Mouse (Mus musculus): ENCODE measurements around the gene Dnah1.

Dnah1 gene

DNA sequence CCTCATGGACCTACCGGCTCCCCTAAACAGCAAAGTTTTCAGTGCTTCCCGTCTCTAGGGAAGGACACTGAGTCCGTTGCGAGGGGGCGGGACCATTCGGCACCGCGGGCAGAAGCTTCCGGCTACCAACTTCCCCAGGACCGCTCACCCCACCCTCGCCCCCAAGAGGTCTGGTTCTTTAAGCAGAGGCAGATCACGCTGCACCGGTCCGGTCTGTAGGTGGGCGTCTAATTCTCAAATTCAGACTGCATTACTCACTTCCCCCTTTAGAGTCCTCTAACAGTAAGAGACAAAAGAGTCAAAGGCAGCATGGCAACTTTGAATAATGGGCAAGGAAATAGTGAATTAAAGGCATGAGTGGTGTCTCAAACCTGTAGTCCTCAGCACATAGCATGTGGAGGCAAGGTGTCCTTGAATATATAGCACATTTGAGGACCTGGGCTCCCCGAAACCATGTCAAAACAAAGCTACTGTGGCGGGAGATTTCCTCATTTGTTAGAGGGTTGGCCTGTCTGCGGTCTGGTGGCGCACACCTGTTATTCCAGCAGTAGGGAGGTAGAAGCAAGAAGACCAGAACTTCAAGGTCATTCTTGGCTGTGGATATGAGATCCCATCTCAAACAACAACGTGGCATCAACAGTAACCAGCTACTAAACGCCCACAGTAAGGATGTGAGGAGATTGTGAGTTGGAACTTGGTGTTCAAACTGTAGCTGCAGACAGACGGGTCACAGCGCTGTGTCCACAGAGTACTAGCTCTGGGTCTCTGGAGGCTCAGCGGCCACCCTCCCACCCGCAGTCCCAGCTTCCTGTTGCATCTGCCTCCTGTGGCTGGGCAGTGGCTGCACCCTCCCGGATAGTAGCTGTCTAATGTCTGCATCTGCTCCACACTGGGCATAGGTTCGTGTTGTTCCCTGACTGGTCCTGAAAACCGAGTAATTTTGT lies at the start of gene Dnah1:
Dnah1 (minus strand) TSS at position 48 of the 944 bp plus-strand sequence.
- DNase-seq (ENCODE audit: low spot score in 2 of 2) = peak; percentile 44 to 79

DNA sequence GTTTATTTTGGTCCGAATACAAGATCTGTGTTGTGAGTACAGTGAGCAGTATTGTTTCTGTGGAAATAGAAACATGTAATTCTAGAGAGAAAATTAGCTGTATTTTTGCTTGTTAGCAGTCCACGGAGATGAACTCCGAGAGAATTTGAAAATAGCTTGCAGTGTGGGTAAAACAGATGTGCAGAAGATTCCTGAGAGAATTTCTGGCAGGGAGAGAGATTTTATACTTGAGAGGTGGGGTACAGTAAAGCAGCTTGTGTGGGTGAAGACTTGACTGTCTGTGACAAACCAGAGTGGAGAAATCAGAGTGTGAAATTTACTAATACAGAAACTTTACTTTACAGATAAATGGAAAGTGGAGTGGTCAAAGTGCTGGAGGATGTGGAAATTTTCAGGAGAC lies 45.7 kb upstream of the Dnah1 start:
- DNase-seq (ENCODE audit: low spot score in 2 of 2) = no peak

- DNase-seq (ENCODE audit: low spot score in 2 of 2) = no peak
Observed at GRCm38 (mm10) chr14:31367951-31368350, 44.3 kb upstream of the Dnah1 start.

- DNase-seq (ENCODE audit: low spot score in 2 of 2) = peak; percentile 52 to 85
Observed at GRCm38 (mm10) chr14:31365350-31365749, 41.7 kb upstream of the Dnah1 start.

GRCm38 (mm10) chr14:31364589-31364988 lies 40.9 kb upstream of the Dnah1 start:
- no peak for DNase-seq (ENCODE audit: low spot score in 2 of 2)

DNA sequence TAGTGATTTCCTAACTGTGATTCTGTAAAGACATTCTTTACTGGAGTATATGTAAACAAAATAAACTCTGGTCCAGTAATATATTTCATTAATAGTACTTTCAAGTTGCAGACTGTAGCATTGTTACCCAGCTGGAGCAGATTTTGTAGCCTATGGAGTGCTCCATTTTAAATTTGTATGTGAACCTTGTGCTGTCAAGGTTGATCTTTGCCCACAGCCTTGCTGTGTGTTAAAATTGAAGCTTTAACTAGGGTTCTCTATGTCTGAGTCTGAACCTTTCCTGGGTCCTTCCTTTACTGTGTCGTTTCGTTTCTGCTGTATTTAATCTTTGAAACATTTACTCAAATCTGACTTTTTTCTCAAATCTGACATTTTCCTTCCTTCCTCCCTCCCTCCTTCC lies 38.5 kb upstream of the Dnah1 start:
- no peak for DNase-seq (ENCODE audit: low spot score in 2 of 2)

DNA sequence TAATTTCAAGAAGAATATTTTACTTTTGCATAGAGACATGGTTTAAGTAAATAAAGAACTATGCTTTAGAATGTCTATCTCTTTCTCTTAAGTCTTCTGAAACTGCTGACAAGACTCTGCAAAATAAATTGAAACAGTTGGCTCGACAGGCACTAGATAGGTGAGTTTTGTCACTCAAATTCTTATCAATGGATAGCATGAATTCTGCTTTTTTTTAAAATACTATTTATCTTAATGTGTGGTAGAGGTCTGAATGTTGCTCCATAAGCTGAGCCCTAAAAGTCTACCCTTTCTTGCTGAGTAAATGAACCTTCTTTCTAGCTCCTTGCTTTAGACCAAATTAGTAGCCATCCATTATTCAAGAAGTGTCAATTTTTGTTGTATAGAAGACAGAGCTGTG lies 21.7 kb upstream of the Dnah1 start:
- DNase-seq (ENCODE audit: low spot score in 2 of 2) = no peak

- DNase-seq (ENCODE audit: low spot score in 2 of 2) = no peak
Observed at GRCm38 (mm10) chr14:31343241-31343640, 19.5 kb upstream of the Dnah1 start.

DNA sequence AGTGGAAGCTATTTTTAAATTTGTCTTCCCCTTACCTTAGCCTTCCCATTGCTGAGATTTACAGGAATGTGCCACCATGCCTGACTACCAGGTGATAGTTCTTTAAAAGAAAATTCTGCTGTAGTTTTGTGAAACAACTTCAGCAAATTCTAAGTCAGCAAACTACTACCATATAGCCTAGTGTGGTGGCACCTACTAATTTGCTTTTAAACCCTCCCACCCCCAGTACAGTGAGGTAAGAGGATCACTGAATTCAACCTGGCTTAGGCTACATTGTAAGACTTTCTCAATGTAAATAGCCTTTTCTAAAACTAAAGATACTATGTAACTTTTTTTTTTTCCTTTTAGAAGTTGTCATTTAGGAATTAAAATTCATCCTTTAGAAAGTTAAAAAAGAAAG lies 14.3 kb upstream of the Dnah1 start:
- no peak for DNase-seq (ENCODE audit: low spot score in 2 of 2)

DNA sequence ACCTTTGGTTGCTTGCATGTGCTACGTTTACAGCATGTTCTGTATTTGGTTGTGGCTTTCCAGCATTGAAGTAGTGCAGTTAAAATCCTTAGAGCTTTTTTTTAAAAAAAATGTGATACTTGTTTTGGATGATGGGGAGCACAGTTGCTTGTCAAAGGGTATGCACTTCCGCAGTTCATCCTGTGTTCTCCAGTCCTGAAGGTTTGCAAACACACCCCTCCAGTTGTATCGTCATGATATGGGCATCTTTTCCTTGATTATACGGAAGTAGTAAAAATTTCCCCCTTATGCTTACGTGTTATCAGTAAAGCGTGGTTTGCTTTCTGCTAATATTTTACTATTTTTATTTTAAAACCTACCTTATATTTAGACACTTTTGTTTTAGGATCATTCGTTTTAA lies 13.7 kb upstream of the Dnah1 start:
- DNase-seq (ENCODE audit: low spot score in 2 of 2) = no peak

GRCm38 (mm10) chr14:31336369-31337155 lies 12.9 kb upstream of the Dnah1 start, which contains the start of gene Capn7:
Gene Capn7 (plus strand): TSS chr14:31336638.
- peak; percentile 99 for DNase-seq (ENCODE audit: low spot score in 2 of 2)

GRCm38 (mm10) chr14:31335765-31336164 lies 12.1 kb upstream of the Dnah1 start:
- DNase-seq (ENCODE audit: low spot score in 2 of 2) = no peak

GRCm38 (mm10) chr14:31330957-31331356 lies 7.3 kb upstream of the Dnah1 start:
- no peak for DNase-seq (ENCODE audit: low spot score in 2 of 2)

DNA sequence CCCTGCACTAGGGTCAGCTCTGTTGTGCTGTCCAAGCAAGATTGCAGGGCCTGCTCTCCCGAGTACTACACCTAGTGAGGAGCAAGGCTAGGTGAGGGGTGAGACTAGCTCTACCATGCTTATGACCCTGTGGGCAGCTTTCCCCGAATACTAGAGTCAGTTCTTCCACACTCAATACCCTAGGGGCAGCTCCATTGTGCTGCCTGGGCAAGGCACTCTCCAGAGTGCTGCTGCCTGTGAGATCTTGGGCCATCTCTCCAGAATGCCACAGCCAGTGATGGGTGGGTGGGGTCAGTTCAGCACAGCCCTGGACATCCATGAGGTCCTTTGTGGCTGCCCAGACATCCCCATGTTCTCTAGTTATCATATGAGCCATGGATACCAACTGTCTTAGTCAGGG lies 6.0 kb upstream of the Dnah1 start:
- DNase-seq (ENCODE audit: low spot score in 2 of 2) = no peak

DNA sequence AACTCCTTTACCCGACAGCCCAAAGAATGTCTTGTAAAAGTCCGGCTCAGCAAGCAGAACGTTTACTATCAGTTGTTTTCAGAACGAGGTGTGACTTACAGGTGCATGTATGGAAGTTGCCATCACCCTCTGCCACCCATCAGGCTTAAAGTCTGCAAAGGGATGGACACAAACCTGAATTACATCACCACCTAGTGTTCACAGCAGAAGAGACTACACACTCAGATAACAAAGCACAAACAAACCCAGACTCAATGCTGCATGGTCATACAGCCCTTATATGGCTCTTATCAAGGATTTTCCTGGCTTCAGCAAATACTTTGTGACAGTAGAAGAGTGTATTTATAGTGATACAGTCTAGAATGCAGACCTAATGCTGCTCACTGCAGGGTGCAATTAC lies 4.0 kb upstream of the Dnah1 start:
- no peak for DNase-seq (ENCODE audit: low spot score in 2 of 2)

DNA sequence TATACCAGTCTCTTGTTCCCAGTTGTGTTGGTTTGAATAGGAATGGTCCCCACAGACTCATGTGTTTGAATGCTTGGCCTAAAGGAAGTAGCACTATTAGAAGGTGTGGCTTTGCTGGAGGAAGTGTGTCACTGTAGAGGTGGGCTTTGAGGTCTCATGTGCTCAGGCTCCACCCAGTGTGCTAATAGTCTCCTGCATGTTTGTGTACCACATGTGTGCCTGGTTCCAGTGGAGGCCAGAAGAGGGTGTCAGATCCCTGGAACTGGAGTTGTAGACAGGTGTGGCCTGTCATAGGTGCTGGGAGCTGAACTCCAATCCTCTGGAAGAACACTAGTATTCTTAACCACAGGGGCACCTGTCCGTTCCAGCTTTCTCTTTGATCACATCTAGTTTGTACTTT lies 3.5 kb upstream of the Dnah1 start:
- DNase-seq (ENCODE audit: low spot score in 2 of 2) = no peak

GRCm38 (mm10) chr14:31326770-31327169 lies 3.1 kb upstream of the Dnah1 start:
- peak in 1 of 2 experiments; percentile 6 for DNase-seq (ENCODE audit: low spot score in 2 of 2)

GRCm38 (mm10) chr14:31325551-31325950 lies 1.9 kb upstream of the Dnah1 start:
- peak in 1 of 2 experiments; percentile 54 for DNase-seq (ENCODE audit: low spot score in 2 of 2)

DNA sequence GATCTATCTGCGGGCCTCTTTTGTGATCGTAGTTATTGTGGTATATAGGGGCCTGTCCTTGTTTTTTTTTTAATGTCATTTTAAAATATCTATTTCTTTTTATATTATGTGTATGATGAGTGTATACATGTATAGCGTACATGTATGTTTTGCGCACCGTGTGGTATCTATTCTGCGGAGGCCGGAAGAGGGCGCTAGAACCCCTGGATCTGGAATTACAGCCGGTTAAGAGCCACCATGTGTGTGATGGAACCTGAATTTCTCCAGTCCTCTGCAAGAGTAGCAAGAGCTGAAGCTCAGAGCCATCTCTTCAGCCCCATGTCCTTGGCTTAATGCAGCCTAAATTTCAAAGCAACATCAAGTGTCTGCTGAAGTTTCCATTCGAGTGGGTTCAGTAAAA lies 1.2 kb upstream of the Dnah1 start:
- peak in 1 of 2 experiments; percentile 63 for DNase-seq (ENCODE audit: low spot score in 2 of 2)

GRCm38 (mm10) chr14:31323189-31323588 lies 507 bp downstream of the Dnah1 start:
- DNase-seq (ENCODE audit: low spot score in 2 of 2) = peak in 1 of 2 experiments; percentile 14

- DNase-seq (ENCODE audit: low spot score in 2 of 2) = peak in 1 of 2 experiments; percentile 8
Observed at GRCm38 (mm10) chr14:31322191-31322590, 1.5 kb downstream of the Dnah1 start.

GRCm38 (mm10) chr14:31321181-31321580 lies 2.5 kb downstream of the Dnah1 start:
- peak in 1 of 2 experiments; percentile 9 for DNase-seq (ENCODE audit: low spot score in 2 of 2)

Measured in spleen, postnatal 10 days (tissue).